Mouse (Mus musculus): ENCODE results near the gene Tmem191c.

- TF ChIP-seq POLR2A (IDR thresholded peaks at IDR 0.05; ENCODE audit: borderline replicate concordance, control insufficient read depth, low read depth, low read length), result no peak
- no peak for TF ChIP-seq CTCF (IDR thresholded peaks at IDR 0.05; ENCODE audit: control insufficient read depth, insufficient read depth, low read length)
Measured at GRCm38 (mm10) chr16:17252086-17252726, 23.7 kb upstream of the Tmem191c start.
